Mouse (Mus musculus): ENCODE results near the gene Tssk4.

Tssk4 gene

DNA sequence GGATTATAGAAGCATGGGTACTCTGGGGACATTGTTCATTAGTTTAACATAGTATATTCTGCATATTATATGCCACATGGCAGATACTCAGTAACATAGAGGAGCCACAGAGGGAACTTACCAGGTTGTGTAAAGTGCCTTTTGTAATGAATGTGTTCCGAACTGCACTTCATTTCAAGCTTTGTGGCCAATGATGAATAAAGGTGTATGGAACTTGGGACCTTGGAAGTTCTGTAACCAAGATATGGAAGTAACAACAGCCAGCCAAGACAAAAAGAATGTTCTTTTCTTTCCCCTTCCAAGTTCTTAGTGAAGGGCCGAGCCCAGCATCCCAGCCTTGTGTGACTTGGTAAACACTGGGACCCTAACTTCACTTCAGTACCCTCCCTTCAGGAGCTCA lies at the start of gene Tssk4:
Gene Tssk4 (plus strand): TSS at position 301 of the 400 bp plus-strand sequence.
- DNase-seq (ENCODE audit: low spot score), result no peak

GRCm38 (mm10) chr14:55603271-55603632 lies 46.7 kb upstream of the Tssk4 start, which contains the start of gene Irf9:
Irf9 (plus strand) TSS chr14:55603571.
- DNase-seq (ENCODE audit: low spot score), result no peak

- DNase-seq (ENCODE audit: low spot score), result peak; percentile 97
Observed at GRCm38 (mm10) chr14:55603633-55604576, 46.1 kb upstream of the Tssk4 start.

GRCm38 (mm10) chr14:55604823-55605222 lies 45.2 kb upstream of the Tssk4 start:
- no peak for DNase-seq (ENCODE audit: low spot score)

- no peak for DNase-seq (ENCODE audit: low spot score)
Observed at GRCm38 (mm10) chr14:55605743-55606459, 44.1 kb upstream of the Tssk4 start.

- no peak for DNase-seq (ENCODE audit: low spot score)
Observed at GRCm38 (mm10) chr14:55608339-55608738, 41.6 kb upstream of the Tssk4 start.

DNA sequence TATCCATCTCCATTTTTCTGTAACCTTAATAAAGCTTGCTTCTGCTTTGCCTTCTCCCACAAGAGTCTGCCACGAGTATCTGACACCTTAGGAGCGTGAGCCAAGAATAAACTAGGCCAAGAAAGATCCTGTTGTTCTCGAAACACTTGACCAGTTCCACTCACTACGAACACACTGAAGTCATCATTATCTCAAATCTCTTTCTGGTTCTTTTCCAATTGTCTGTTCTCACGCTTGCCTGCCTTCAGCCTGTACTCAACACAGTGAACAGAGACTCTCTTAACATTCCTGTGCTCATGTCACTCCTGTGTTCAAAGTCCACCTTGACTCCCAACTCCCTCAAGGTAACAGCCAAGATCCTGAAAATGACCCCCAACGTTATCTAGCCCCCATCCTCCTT lies 36.6 kb upstream of the Tssk4 start:
- no peak for DNase-seq (ENCODE audit: low spot score)

GRCm38 (mm10) chr14:55614565-55615178 lies 35.3 kb upstream of the Tssk4 start:
- DNase-seq (ENCODE audit: low spot score), result peak; percentile 80

- no peak for DNase-seq (ENCODE audit: low spot score)
Observed at GRCm38 (mm10) chr14:55615876-55616275, 34.1 kb upstream of the Tssk4 start.

DNA sequence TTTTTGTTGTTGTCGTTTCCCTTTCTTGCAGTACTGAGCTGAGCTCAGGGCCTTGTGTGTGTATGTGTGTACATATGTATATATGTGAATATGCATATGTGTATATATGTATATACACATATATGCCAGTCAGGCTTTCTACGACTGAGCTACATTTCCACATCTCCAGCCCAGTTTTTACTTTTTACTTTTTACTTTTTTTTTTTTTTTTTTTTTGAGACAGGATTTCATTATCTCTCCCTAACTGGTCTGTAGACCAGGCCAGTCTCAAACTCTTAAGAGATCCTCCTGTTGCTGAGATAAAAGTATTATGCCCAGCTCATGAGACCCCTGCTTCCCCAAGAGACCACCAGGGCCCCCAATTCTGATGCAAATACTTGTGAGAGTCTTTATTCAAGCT lies 33.1 kb upstream of the Tssk4 start:
- DNase-seq (ENCODE audit: low spot score), result no peak

DNA sequence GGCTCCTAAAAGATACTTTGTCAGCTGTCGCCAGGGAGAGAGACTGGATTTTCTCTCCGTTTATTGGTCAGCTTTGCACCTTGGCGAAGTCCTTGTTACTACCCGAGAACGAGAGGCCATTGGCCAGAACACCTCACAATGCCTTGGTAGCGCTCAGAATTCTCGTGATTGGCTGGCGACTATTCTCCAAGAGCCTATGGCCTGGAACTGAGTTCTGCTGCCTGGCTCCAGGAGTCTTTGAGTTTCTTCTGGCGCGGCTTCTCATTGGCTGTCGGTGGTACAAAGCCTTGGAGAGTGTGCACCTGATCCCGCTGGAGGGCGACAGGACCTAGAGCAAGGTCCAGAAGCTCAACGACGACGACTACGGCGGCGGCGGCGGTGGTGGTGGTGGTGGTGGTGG lies 32.2 kb upstream of the Tssk4 start, which contains the start of gene Rec8:
Gene Rec8 (plus strand): TSS at position 216 of the 400 bp plus-strand sequence.
- no peak for DNase-seq (ENCODE audit: low spot score)

DNA sequence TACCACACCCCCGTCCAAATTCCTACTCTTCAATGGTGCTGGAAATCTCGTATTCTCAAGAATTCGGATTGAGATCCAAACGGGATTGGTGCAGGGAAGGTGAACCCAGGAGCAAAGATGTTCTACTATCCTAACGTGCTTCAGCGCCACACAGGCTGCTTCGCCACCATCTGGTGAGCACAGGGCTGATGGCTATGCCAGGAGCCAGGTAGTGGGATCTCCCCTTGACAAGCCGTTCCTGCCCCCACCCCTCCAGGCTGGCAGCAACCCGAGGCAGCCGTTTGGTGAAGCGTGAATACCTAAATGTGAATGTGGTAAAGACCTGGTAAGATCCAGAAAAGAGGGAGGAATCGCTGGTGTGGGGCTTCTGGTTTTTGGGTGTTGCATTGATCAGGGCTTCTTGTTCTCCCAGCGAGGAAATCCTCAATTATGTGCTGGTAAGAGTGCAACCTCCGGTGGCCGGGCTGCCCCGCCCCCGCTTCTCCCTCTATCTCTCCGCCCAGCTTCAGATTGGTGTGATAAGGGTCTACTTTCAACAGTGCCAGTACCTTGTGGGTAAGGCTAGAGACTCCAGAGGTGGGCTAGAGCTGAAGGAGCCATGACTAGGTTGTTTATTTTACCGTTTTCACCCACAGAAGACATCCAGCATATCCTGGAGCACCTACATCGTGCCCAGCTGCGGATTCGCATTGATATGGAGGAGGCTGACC lies 31.3 kb upstream of the Tssk4 start:
- peak; percentile 67 for DNase-seq (ENCODE audit: low spot score)

GRCm38 (mm10) chr14:55628077-55628827 lies 21.7 kb upstream of the Tssk4 start:
- DNase-seq (ENCODE audit: low spot score), result no peak

DNA sequence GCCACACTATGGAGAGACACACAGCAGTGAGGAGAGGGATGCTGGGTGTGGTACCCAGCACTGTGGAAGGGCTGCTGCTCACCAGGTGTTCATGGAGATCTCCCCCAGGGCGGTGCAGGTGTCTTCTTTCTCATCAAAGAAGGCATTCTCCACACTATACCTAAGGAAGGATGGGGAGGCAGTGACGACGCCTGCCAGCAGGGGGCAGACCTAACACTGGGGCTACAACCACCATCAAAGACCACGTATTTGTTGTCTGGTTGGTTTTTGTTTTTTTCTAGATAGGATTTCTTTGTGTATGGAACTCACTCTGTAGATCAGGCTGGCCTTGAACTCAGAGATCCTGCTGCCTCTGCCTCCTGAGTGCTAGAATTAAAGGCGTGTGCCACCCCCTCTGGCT lies 20.7 kb upstream of the Tssk4 start:
- no peak for DNase-seq (ENCODE audit: low spot score)

GRCm38 (mm10) chr14:55634874-55635522 lies 15.0 kb upstream of the Tssk4 start:
- DNase-seq (ENCODE audit: low spot score), result no peak

DNA sequence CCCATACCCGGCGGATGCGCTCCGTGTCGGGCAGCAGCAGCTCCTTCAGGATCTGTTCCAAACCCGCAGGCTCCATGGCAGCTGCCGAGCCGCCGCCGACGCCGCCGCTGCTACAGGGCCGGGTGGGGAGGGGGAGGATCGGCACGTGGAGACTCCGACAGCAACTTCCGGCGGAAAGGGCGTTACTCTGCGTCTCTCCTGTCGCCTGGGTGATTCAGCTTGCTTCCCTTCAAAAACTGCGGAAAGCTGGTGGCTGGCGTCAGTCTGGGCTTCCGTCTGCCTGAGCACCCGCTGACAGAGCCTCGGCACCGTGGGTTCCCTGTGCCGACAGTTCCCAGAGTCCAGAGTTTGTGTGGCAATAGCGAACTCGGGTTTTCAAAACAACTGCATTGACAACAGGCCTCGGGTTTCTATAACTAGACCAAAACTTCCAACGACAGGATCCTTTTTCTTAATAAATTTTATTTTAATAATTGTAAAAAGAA lies 14.4 kb upstream of the Tssk4 start, which contains the start of gene Ipo4:
Gene Ipo4 (minus strand): TSS at position 435 of the 485 bp plus-strand sequence.
- DNase-seq (ENCODE audit: low spot score), result peak; percentile 76

DNA sequence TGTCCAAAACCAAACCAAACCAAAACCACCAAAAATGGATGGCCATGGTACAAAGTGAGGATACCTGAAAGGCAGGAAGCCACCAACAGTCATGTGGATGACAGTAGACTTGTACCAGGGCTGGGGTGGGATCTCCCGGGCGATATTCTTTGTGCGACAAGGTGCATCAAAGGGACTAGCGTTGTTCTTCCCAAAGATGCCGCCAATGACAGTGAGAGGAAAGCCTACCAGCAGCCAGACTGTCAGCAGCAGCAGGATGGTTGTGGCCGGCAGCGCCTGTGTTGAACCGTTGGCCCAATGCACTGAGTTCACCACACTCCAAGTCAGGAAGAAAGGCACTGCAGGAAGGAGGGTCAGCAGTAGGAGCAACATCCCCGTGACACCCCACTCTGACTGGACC lies 12.2 kb upstream of the Tssk4 start, which contains the start of gene Gm49378:
Gene Gm49378 (minus strand): TSS at position 101 of the 400 bp plus-strand sequence.
- no peak for DNase-seq (ENCODE audit: low spot score)

- DNase-seq (ENCODE audit: low spot score), result no peak
Observed at GRCm38 (mm10) chr14:55640816-55641215, 9.2 kb upstream of the Tssk4 start.

- DNase-seq (ENCODE audit: low spot score), result no peak
Observed at GRCm38 (mm10) chr14:55641291-55641690, 8.7 kb upstream of the Tssk4 start.

DNA sequence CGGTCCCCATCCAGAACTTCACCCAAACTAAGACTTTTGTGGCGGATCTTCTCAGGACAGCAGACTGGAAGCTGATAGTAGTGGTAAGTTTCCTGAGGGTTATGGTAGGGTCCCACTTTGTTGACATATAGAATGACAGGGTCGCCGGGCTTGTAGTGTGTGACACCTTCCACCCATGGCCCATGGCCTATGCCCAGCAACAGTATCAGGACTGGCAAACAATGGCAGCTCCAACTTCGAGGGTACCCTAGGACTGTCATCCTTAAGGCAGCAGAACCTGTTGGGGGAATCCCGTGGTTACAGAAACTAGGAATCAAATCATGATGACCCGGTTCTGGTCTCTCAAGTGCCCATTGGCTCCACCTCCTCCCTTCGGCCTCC lies 7.3 kb upstream of the Tssk4 start:
- DNase-seq (ENCODE audit: low spot score), result no peak

Measured in c-Kit-positive CD71-positive TER-119-positive erythroid progenitor cells, embryonic 14.5 days (primary cell).